Mouse (Mus musculus) forebrain, embryonic 12.5 days (tissue): ENCODE results near the gene Enkd1. TPM values are rescaled to one million over a fixed set of nuclear protein-coding genes. Genes with fewer than 3 reads are reported as not detected.

ENCODE experiments used
- ATAC-seq: fragments of 200-750 bp; cut with Nextera tagmentation; 2 replicates; pipeline ENCODE4 v1.8.0; 2017; ENCODE audit warnings: moderate TSS enrichment; ENCODE audit not compliant: low FRiP score
- H3K27ac ChIP-seq: fragments of 300-500 bp; sonication (generic); 2 replicates; pipeline ENCODE4 v1.5.1; 2016; ENCODE audit warnings: mild to moderate bottlenecking
- H3K27me3 ChIP-seq: fragments of 300-500 bp; sonication (generic); 2 replicates; pipeline ENCODE4 v1.6.1; 2016; ENCODE audit warnings: mild to moderate bottlenecking
- H3K36me3 ChIP-seq: fragments of 300-500 bp; sonication (generic); replicated peaks from 2 replicates; pipeline ENCODE4 v1.6.1; 2016; ENCODE audit warnings: mild to moderate bottlenecking
- H3K4me1 ChIP-seq: fragments of 300-500 bp; sonication (generic); 2 replicates; pipeline ENCODE4 v1.6.1; 2016
- H3K4me2 ChIP-seq: fragments of 300-500 bp; sonication (generic); 2 replicates; pipeline ENCODE4 v1.6.1; 2016; ENCODE audit warnings: mild to moderate bottlenecking, moderate library complexity
- H3K4me3 ChIP-seq: fragments of 300-500 bp; sonication (generic); replicated peaks from 2 replicates; pipeline ENCODE4 v1.5.1; 2016; ENCODE audit warnings: mild to moderate bottlenecking
- H3K9ac ChIP-seq: fragments of 300-500 bp; sonication (generic); 2 replicates; pipeline ENCODE4 v1.6.1; 2016; ENCODE audit warnings: mild to moderate bottlenecking
- H3K9me3 ChIP-seq: fragments of 300-500 bp; sonication (generic); 2 replicates; pipeline ENCODE4 v1.6.1; 2016
- WGBS: fragments of 180-500 bp; shearing (Covaris S2); methylation state at CpG from one replicate; pipeline ENCODE4 v1.1.7; 2016; 5-methylcytosine and 5-hydroxymethylcytosine counted together
- polyA plus RNA-seq: library from polyadenylated mRNA; unstranded; fragments of >200 nt; fragmentation: Nextera tagmentation; extraction: Ambion mirVana; gene quantifications from 2 replicates; pipeline ENCODE4 v1.2.1, GENCODE M21; 2016

The Enkd1 gene
- polyA plus RNA-seq, 1 experiment from 2014 or later, result 35.7 TPM

DNA sequence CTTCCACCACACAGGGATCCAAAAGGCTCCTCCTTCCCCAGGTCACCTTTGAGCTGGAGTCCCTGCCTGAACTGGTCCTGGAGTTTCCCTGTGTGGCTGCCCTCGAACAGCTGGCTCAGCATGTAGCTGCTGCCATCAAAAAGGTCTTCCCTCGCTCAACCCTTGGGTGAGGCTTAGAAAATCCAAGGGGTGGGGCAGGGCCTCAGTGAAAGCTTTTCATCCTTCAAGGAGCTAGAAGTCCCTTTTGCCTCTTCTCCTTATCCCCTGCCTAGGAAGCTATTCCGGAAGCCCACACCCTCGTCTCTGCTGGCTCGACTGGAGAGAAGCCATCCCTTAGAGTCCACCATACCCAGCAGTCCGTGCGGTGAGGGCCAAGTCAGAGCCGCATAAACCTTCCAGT, 20.5 kb downstream of the Enkd1 start:
- H3K36me3 ChIP-seq, result peaks cover 19% of the 10 kb centered on the region
- no peak for ATAC-seq

DNA sequence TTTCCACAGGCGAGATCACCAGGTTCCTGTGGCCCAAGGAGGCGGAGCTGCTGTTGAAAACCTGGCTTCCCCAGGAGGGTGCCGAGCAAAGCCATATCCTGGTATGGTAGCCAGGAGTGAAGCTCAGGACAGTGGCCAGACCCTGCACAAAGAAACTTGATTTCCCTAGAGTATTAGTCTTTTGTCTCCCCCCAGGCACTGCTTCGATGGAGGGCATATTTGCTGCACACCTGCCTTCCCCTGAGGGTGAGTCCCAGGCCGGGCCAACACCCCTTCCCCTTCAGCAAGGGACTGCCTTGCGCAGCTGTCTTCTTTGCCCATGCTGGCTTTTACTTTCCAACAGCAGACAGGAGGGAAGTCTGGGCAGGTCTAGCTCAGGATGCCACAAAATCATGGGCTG, 21.5 kb downstream of the Enkd1 start:
- Histone ChIP-seq H3K9me3 (no peaks in the 10 kb centered on the region), H3K27ac (no peak overlapping the region), H3K27me3 (no peaks in the 10 kb centered on the region), H3K4me2 (no peak overlapping the region), H3K4me1 (no peaks in the 10 kb centered on the region), H3K36me3 (peaks cover 28% of the 10 kb centered on the region), H3K9ac (no peak overlapping the region), H3K4me3 (no peak overlapping the region)
- WGBS, result 67% methylated on average over 6 of the region's 6 CpGs
- ATAC-seq, result no peak

More for the DNA sequence above, 20.5 kb downstream of the Enkd1 start:
- Histone ChIP-seq H3K27ac (no peak overlapping the region), H3K9ac (no peak overlapping the region), H3K9me3 (no peaks in the 10 kb centered on the region), H3K4me1 (no peaks in the 10 kb centered on the region), H3K27me3 (no peaks in the 10 kb centered on the region), H3K4me2 (no peak overlapping the region), H3K4me3 (no peak overlapping the region)
- whole genome bisulfite sequencing, result 62% methylated on average over 8 of the region's 8 CpGs

DNA sequence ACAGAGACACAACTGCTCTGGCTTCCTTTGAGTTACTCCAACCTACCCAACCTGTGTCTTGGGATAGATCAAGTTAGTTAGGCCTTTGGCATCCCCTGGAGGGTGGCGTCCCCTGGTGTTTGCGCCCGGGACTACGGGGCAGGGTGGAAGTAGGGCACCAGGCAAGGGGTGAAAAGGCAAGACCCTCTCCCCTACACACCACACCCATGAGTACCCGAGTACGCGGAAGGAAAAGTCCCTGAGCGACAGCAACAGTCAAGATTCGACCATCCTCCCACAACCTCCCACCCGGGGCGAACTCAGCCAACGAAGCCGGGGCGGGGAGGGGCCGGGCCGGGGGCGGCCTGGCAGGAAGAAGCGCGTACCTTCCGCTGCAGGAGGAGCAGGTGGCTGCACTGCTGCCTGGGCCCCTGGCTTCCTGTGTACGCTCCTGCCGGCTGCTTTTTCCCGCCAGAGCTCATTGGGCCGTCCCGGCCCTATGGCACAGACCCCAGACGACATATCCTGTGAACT, 22.2 kb downstream of the Enkd1 start, which contains the start of gene Carmil2:
Gene Carmil2 (plus strand): TSS at position 479 of the 513 bp plus-strand sequence.
- Histone ChIP-seq H3K9me3 (no peaks in the 10 kb centered on the region), H3K36me3 (peaks cover 35% of the 10 kb centered on the region), H3K27me3 (no peaks in the 10 kb centered on the region), H3K9ac (no peak within 1 kb of the TSS), H3K4me2 (peak within 1 kb of the TSS; percentile 13; the same call in 1 of the 2 replicates), H3K4me1 (no peaks in the 10 kb centered on the region), H3K4me3 (no peak within 1 kb of the TSS), H3K27ac (no peak within 1 kb of the TSS)
- no peak for ATAC-seq
- WGBS, result 11% methylated on average over 26 of the region's 26 CpGs

DNA sequence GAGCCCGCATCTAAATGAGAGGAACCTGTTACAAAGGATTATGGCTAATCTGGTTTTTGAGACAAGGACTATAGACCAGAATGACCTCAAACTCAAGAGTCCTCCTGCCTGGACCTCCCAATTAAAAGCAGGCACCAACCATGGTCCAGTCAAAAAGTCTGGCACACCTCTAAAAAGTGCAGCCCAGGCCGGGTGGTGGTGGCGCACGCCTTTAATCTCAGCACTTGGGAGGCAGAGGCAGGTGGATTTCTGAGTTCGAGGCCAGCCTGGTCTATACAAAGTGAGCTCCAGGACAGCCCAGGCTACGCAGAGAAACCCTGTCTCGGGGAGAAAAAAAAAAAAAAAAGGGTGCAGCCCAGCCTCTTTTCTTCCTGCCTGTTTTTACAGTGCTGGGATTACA, 22.7 kb downstream of the Enkd1 start:
- ATAC-seq, result no peak
- H3K36me3 ChIP-seq, result peaks cover 41% of the 10 kb centered on the region
- H3K9me3 ChIP-seq, result no peaks in the 10 kb centered on the region
- 83% methylated on average over 7 of the region's 7 CpGs for WGBS
- H3K27ac ChIP-seq, result no peak overlapping the region
- no peaks in the 10 kb centered on the region for H3K27me3 ChIP-seq
- no peaks in the 10 kb centered on the region for H3K4me1 ChIP-seq
- no peak overlapping the region for H3K9ac ChIP-seq
- no peak overlapping the region for H3K4me2 ChIP-seq
- H3K4me3 ChIP-seq, result no peak overlapping the region

DNA sequence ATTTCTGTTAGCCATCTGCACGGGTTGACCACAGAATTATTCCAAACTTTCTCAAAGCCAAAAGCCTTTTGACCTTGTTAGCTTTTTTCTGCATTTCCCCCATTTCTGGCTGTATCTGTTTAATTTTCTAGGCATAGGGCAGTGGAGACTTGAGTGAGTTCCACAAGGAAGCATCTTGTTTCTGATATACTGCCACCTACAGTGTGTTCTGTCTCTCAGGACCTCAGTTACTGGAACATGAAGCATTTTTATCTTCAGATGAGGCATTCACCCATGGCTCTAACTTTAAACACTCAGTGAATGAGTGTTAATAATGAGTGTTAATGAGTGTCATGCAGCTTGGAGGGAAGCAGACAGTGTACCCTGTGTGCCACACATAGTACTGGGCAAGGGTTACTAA, 30.1 kb downstream of the Enkd1 start:
- H3K36me3 ChIP-seq, result peaks cover 95% of the 10 kb centered on the region
- no peak for ATAC-seq
- WGBS, result 85% methylated on average over 1 of the region's 1 CpGs

DNA sequence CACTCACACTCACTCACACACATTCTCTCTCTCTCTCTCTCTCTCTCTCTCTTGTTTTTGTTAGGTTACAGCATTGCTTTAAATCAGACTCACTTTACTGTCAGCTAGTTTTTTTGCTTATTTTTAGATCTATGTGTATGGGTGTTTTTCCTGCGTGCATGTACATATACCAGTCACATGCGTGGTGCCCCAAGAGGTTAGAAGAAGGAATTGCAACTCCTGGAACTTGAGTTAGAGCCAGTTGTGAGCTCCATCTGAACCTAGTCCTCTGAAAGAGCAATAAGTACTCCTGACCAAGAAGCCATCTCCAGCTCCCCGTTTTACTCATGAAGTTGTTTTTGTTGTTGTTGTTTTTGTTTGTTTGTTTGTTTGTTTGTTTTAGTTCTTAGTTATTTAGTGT, 46.8 kb downstream of the Enkd1 start:
- H3K4me2 ChIP-seq, result no peak overlapping the region
- H3K27me3 ChIP-seq, result no peaks in the 10 kb centered on the region
- WGBS, result 81% methylated on average over 3 of the region's 3 CpGs
- H3K4me1 ChIP-seq, result no peaks in the 10 kb centered on the region
- H3K9ac ChIP-seq, result no peak overlapping the region
- H3K27ac ChIP-seq, result no peak overlapping the region
- no peaks in the 10 kb centered on the region for H3K9me3 ChIP-seq
- ATAC-seq, result no peak
- H3K4me3 ChIP-seq, result no peak overlapping the region
- H3K36me3 ChIP-seq, result peaks cover 27% of the 10 kb centered on the region

More for the DNA sequence above, 30.1 kb downstream of the Enkd1 start:
- no peak overlapping the region for H3K9ac ChIP-seq
- no peaks in the 10 kb centered on the region for H3K27me3 ChIP-seq
- no peaks in the 10 kb centered on the region for H3K9me3 ChIP-seq
- H3K4me2 ChIP-seq, result no peak overlapping the region
- no peak overlapping the region for H3K4me3 ChIP-seq
- H3K4me1 ChIP-seq, result no peaks in the 10 kb centered on the region
- H3K27ac ChIP-seq, result no peak overlapping the region

DNA sequence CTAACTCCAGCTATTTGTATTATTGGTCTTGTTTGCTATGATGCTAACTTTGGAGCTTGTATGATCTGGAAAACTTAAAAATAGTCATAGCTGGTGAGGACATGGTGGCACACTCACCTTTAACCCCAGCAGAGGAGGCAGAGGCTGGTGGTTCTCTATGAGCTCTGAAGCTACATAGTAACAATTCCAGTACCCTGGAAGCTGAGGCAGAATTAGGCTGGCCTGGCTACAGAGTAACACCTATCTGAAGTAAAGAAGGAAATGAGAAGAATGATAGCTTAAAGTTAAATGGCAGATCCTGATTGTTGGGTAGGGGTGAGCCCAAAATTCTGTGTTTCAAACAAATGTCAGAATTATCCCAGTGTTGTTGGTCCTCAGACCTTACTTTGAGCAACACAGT, 50.4 kb downstream of the Enkd1 start:
- Histone ChIP-seq H3K9me3 (no peaks in the 10 kb centered on the region), H3K27ac (no peak overlapping the region), H3K9ac (no peak overlapping the region), H3K4me1 (no peaks in the 10 kb centered on the region), H3K27me3 (no peaks in the 10 kb centered on the region), H3K4me3 (no peak overlapping the region), H3K4me2 (no peak overlapping the region), H3K36me3 (peaks cover 22% of the 10 kb centered on the region)
- ATAC-seq, result no peak

Other genes starting within 250 kb of the Enkd1 start
- 39.9 and 41.3 TPM in 2 replicates for gene Tppp3, start 236.7 kb downstream of the Enkd1 start, polyA plus RNA-seq
- 24.7 and 26.1 TPM in 2 replicates for gene Zdhhc1, start 211.3 kb downstream of the Enkd1 start, polyA plus RNA-seq
- 10.9 and 12.0 TPM in 2 replicates for gene Hsd11b2, start 189.5 kb downstream of the Enkd1 start, polyA plus RNA-seq
- gene Atp6v0d1, start 142.2 kb downstream of the Enkd1 start, polyA plus RNA-seq, result 94.3 and 95.4 TPM in 2 replicates
- 17.3 and 18.8 TPM in 2 replicates for gene Ripor1, start 103.0 kb downstream of the Enkd1 start, polyA plus RNA-seq
- 163 and 165 TPM in 2 replicates for gene Ctcf, start 71.6 kb downstream of the Enkd1 start, polyA plus RNA-seq
- gene Agrp, start 70.8 kb downstream of the Enkd1 start, polyA plus RNA-seq, result 0.61 and 1.2 TPM in 2 replicates
- gene Carmil2, start 21.9 kb downstream of the Enkd1 start, polyA plus RNA-seq, result 4.9 and 5.2 TPM in 2 replicates
- gene Acd, start 7.1 kb downstream of the Enkd1 start, polyA plus RNA-seq, result 83.0 and 88.7 TPM in 2 replicates
- 28.9 and 32.5 TPM in 2 replicates for gene Pard6a, start 7.1 kb downstream of the Enkd1 start, polyA plus RNA-seq
- 0.27 and 0.32 TPM in 2 replicates for gene 4933405L10Rik, start 555 bp downstream of the Enkd1 start, polyA plus RNA-seq
- 57.1 and 57.4 TPM in 2 replicates for gene Gfod2, start 50.5 kb upstream of the Enkd1 start, polyA plus RNA-seq
- 14.5 and 14.6 TPM in 2 replicates for gene Ranbp10, start 119.1 kb upstream of the Enkd1 start, polyA plus RNA-seq
- 0.12 and 0.51 TPM in 2 replicates for gene Tsnaxip1, start 119.5 kb upstream of the Enkd1 start, polyA plus RNA-seq
- gene Cenpt, start 145.1 kb upstream of the Enkd1 start, polyA plus RNA-seq, result 67.1 and 70.7 TPM in 2 replicates
- gene Thap11, start 146.9 kb upstream of the Enkd1 start, polyA plus RNA-seq, result 80.4 and 81.9 TPM in 2 replicates
- gene Nutf2, start 152.4 kb upstream of the Enkd1 start, polyA plus RNA-seq, result 275 and 317 TPM in 2 replicates
- 67.4 and 72.2 TPM in 2 replicates for gene Edc4, start 172.7 kb upstream of the Enkd1 start, polyA plus RNA-seq
- gene Nrn1l, start 185.4 kb upstream of the Enkd1 start, polyA plus RNA-seq, result 0.70 TPM in 1 of 2 replicates, not detected in the other
- 18.0 and 18.3 TPM in 2 replicates for gene Pskh1, start 192.2 kb upstream of the Enkd1 start, polyA plus RNA-seq
- 2.4 and 3.0 TPM in 2 replicates for gene Ctrl, start 225.7 kb upstream of the Enkd1 start, polyA plus RNA-seq
- gene Psmb10, start 230.2 kb upstream of the Enkd1 start, polyA plus RNA-seq, result 18.9 and 22.8 TPM in 2 replicates
- gene Lcat, start 235.2 kb upstream of the Enkd1 start, polyA plus RNA-seq, result 0.54 and 0.56 TPM in 2 replicates